Mouse (Mus musculus): ENCODE results near the gene Kif13a. TPM values are rescaled to one million over a fixed set of nuclear protein-coding genes. Genes with fewer than 3 reads are reported as not detected.

Gene Kif13a
- polyA plus RNA-seq (2012): 29.2 and 32.2 TPM in 2 replicates

DNA sequence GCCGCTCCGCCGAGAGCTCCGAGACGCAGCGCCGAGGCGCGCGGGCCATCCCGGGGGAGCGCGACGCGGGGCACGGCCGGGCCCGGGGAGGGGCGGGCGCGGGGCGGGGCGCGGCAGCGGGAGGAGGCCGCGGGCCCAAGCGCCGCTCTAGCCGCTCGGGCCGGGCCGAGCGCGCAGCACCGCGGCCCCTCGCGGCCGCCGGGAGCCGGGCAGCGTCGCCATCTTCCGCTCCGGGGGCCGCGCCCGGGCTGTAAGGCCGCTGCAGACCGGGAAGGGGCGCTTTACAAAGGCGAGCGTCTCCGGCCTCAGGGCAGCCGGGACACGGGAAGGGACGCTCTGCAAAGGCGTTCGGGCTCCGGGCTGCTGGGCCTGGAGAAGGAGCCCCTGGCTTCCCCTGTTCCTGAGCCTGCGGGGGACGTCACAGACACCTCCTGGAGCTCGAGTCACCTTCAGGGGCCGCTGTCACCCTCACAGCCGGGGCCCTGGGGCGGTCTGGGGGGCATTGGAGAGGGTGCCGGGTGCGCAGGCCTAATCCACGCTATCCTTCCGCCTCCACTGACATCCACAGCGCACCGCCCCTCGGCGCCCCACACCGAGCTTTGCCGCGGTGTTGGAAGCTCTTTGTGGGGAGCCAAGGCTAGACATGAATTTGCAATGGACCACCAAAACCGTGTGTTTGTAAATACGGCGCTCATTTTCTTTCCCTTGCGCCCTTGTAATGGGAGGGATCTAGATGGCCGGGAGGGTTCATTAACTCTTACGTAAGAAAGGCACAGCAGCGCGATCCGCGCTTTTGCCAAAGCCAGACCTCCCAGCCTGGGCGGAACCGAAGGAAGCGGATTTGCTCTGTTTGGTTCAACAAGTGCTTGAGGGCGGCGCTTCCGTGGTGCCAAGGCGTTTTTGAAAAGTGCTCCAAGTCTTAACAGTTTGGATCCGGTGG is at the start of gene Kif13a:
Gene Kif13a (minus strand): TSS at position 149 of the 940 bp plus-strand sequence.

DNA sequence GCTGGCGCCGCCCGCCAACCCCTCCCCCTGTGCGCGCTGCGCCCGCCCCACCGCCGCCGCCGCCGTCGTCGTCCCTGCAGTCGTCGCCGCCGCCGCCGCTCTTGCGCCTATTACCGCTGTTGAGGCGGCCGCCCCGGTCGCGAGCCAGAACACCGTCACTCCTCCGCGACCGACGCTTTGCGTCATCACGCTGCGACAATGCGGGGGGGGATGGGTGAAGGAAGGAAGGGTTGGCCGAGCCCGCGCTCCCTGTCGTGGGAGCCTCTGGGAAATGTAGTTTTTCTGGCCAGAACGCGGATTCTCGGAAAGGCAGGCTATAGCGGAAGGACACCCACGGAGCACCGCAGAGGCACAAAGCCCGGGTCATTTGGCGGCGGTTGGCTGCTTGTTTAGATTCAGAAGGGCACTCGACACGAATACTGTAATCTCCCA is 201.8 kb downstream of the Kif13a start, which contains the start of gene Nup153:
Gene Nup153 (minus strand): TSS at position 104 of the 432 bp plus-strand sequence.

Other genes with a start within 250 kb of the Kif13a start
- 15.2 and 22.3 TPM in 2 replicates for gene Nup153, start 201.9 kb downstream of the Kif13a start, polyA plus RNA-seq (2012)
- gene Nhlrc1, start 85.0 kb upstream of the Kif13a start, polyA plus RNA-seq (2012): 1.7 TPM in 2 replicates
- 3.5 and 3.7 TPM in 2 replicates for gene Kdm1b, start 113.6 kb upstream of the Kif13a start, polyA plus RNA-seq (2012)
- 0.43 and 0.52 TPM in 2 replicates for gene Tpmt, start 114.9 kb upstream of the Kif13a start, polyA plus RNA-seq (2012)
- gene Dek, start 176.3 kb upstream of the Kif13a start, polyA plus RNA-seq (2012): 581 and 973 TPM in 2 replicates
- gene Rnf144b, start 192.8 kb upstream of the Kif13a start, polyA plus RNA-seq (2012): 1.6 and 3.8 TPM in 2 replicates